Mouse (Mus musculus): Measurements from ENCODE around the gene Olfr52. TPM values are rescaled to one million over a fixed set of nuclear protein-coding genes. Genes with fewer than 3 reads are reported as not detected.

Gene Olfr52
- polyA plus RNA-seq (2017; shearing (Covaris generic)): not detected

DNA sequence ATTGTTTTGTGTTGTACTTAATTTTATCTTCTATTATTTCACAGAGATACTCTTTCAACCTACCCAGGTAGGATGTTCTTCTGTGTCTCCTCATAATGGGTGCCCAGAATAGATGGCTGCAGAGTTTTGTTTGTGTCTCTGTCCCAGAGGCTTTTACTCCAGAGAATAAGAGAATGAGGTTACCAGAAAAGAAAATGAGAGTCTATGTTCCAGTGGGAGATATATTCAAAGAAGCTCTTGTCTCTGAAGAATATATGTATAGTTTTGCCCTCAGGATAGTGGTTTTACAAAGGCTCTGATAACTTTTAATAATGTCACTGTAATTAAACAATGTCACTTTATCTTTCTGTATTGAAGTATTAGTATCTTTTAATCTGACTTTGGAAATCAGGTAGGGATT is at the start of gene Olfr52:
TSS of gene Olfr52 (minus strand) at position 101 of the 400 bp plus-strand sequence.

DNA sequence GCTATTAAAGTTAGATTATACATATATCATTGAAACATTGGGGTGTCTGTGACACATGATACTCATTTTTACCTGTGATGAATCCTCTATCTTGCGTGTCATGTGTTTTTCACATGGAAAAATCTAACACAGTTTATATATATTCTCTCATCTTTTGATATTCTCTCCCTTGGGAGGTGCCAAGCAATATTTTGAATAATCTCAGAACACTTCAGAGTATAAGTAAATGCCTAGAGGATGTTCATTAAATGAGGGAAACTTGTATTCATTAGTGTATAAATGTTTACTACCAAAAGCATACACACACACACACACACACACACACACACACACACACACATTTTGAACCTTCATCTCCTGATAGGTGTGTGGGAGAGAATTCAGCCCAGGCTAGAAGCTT is 45.8 kb upstream of the Olfr52 start, which contains the start of gene Olfr1047:
TSS of gene Olfr1047 (minus strand) at position 101 of the 400 bp plus-strand sequence.

DNA sequence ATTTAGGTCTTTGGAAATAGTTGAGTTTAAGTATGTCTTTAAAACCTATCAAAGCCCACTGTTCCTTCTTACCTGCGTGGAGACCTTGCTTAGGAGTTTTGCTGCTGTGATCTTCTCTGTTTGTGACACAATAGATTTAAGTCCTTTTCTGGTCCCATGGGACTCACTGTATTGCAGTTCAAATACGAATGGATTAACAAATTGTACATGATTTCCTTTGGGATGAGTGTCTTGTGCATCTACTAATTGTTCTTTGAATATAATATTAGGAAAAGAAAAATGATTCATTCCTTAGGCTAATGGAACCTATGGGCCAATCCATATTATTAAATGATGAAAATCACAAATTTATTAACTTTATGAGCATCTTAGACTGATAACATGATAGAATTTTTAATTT is 33.7 kb upstream of the Olfr52 start, which contains the start of gene Olfr1046:
TSS of gene Olfr1046 (minus strand) at position 101 of the 400 bp plus-strand sequence.

DNA sequence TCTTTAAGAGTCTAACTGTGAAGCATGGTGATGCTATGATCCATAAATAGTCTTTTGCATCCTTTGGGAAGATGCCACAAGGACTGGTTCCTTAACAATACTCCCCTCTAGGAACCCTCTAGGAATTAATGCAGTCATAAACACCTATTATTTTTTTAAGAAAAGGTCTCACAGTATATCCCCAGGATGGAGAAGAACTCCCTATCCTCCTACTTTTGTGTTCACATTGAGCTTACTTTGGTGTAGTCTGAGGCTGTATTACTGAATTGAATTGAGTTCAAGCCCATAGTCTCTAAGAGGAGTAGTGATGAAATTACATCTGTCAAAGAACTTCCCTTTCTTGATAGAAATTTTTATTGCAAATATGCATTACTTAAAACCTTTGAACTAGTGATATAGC is 17.4 kb upstream of the Olfr52 start, which contains the start of gene Olfr1045:
TSS of gene Olfr1045 (minus strand) at position 101 of the 400 bp plus-strand sequence.

DNA sequence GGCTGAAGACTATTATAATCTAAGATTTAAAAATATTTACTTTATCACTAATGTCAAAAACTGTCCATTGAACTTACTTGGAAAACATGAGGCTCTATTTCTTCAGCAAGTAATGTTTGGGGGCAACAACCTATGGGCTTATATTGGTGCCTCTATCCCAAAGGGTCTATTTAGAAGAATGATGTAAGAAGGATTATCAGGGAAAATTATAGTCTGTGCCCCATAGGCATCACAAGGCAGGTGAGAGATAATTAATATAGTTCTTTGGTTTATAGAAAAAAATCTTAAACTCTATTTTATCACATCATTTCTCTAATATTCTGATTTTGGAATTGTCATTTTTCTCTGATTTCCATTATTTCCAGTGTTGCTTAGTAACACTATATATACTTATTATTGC is 7.8 kb downstream of the Olfr52 start, which contains the start of gene Olfr1044:
TSS of gene Olfr1044 (minus strand) at position 101 of the 400 bp plus-strand sequence.

DNA sequence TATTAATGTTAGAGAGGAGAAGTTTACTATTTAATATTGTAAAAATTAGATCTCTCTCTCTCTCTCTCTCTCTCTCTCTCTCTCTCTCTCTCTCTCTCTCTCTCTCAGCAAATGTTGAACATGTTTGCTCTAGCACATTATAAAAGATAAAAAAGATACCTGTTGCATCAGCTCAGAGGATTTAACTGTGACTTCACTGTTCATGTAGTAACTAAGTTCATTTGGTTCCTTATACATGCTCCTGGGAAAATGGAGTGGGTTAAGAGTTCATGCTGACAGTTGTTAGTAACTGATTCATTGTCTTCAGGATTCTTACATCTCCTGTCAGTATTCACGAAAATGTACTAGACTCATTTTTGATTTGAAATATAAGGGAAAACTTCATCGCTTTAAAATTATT is 18.1 kb downstream of the Olfr52 start, which contains the start of gene Olfr1043:
TSS of gene Olfr1043 (minus strand) at position 101 of the 400 bp plus-strand sequence.

DNA sequence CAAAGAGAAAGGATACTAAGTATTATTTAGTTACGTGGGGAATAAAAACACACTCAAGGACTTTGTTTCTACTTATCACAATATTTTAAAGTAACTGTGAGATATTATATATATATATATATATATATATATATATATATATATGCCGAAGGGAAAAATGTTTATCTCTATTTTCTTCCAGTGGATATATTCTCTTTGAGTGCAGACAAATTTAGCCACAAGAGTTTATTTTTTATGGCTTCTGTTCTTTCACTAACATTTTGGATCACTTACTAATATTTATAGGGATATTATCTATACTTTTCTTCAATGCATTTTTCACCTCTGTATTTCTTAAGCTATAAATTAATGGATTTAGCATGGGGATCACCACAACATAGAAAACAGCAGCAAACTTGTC is 23.7 kb downstream of the Olfr52 start, which contains the start of gene Olfr1042:
TSS of gene Olfr1042 (minus strand) at position 101 of the 400 bp plus-strand sequence.

DNA sequence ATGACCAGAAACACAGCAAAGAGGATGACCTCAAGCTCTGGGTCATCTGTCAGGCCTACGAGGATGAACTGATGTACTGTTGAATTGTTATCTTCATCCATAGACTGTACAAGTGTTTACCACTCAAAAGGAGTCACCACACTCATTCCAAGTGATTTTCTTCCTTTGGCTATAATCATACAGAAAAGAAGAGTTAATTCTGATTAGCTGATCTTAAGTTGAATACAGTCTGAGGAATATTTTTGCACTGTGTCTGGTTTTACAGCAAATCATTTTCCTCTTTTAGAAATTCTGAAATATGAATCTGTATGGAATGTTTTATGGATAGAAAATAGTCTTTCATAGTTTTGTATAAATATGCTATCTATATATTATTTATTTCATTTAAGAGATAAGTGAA is 38.9 kb downstream of the Olfr52 start, which contains the start of gene Olfr1040:
TSS of gene Olfr1040 (minus strand) at position 101 of the 400 bp plus-strand sequence.

DNA sequence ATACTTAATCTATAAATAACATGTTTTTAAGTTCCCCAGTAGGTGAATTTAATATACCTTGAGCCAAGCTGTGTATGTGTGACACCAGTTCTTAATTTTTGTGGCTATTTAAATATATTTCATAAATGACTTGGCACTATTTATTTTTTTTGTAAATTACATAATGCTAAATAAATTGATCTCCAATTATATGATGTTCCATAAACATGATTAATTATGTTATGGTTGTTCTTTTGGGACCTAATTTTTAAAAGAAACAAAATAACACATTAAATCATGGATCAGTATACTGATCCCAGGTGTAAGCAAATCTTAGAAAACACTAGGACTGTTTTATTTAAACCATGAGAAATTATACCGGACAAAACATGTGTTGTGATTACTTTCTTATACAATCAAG is 49.7 kb downstream of the Olfr52 start, which contains the start of gene Olfr1039:
TSS of gene Olfr1039 (minus strand) at position 101 of the 400 bp plus-strand sequence.

Other genes starting within 250 kb of the Olfr52 start
- gene Olfr1028, start 235.2 kb downstream of the Olfr52 start, polyA plus RNA-seq (2017; shearing (Covaris generic)): not detected
- gene Olfr1029, start 211.8 kb downstream of the Olfr52 start, polyA plus RNA-seq (2017; shearing (Covaris generic)): not detected
- gene Olfr1030, start 206.4 kb downstream of the Olfr52 start, polyA plus RNA-seq (2017; shearing (Covaris generic)): 0.14 TPM
- not detected for gene Olfr1031, start 195.4 kb downstream of the Olfr52 start, polyA plus RNA-seq (2017; shearing (Covaris generic))
- gene Olfr1032, start 180.1 kb downstream of the Olfr52 start, polyA plus RNA-seq (2017; shearing (Covaris generic)): not detected
- gene Olfr1033, start 165.1 kb downstream of the Olfr52 start, polyA plus RNA-seq (2017; shearing (Covaris generic)): 11.3 TPM
- not detected for gene Olfr1034, start 139.8 kb downstream of the Olfr52 start, polyA plus RNA-seq (2017; shearing (Covaris generic))
- not detected for gene Olfr1036, start 111.7 kb downstream of the Olfr52 start, polyA plus RNA-seq (2017; shearing (Covaris generic))
- gene Olfr1037, start 98.3 kb downstream of the Olfr52 start, polyA plus RNA-seq (2017; shearing (Covaris generic)): not detected
- gene Olfr1039, start 49.8 kb downstream of the Olfr52 start, polyA plus RNA-seq (2017; shearing (Covaris generic)): not detected
- not detected for gene Olfr1040, start 39.0 kb downstream of the Olfr52 start, polyA plus RNA-seq (2017; shearing (Covaris generic))
- gene Olfr1042, start 23.8 kb downstream of the Olfr52 start, polyA plus RNA-seq (2017; shearing (Covaris generic)): 0.14 TPM
- not detected for gene Olfr1043, start 18.2 kb downstream of the Olfr52 start, polyA plus RNA-seq (2017; shearing (Covaris generic))
- gene Olfr1044, start 7.9 kb downstream of the Olfr52 start, polyA plus RNA-seq (2017; shearing (Covaris generic)): not detected
- gene Olfr1045, start 17.3 kb upstream of the Olfr52 start, polyA plus RNA-seq (2017; shearing (Covaris generic)): 0.12 TPM
- not detected for gene Olfr1046, start 33.6 kb upstream of the Olfr52 start, polyA plus RNA-seq (2017; shearing (Covaris generic))
- not detected for gene Olfr1047, start 45.7 kb upstream of the Olfr52 start, polyA plus RNA-seq (2017; shearing (Covaris generic))
- gene Olfr1048, start 54.6 kb upstream of the Olfr52 start, polyA plus RNA-seq (2017; shearing (Covaris generic)): 0.20 TPM
- not detected for gene Olfr1049, start 72.6 kb upstream of the Olfr52 start, polyA plus RNA-seq (2017; shearing (Covaris generic))
- not detected for gene Olfr1051, start 93.4 kb upstream of the Olfr52 start, polyA plus RNA-seq (2017; shearing (Covaris generic))
- not detected for gene Olfr1052, start 106.8 kb upstream of the Olfr52 start, polyA plus RNA-seq (2017; shearing (Covaris generic))
- gene Olfr1053, start 129.6 kb upstream of the Olfr52 start, polyA plus RNA-seq (2017; shearing (Covaris generic)): not detected
- not detected for gene Olfr1054, start 149.8 kb upstream of the Olfr52 start, polyA plus RNA-seq (2017; shearing (Covaris generic))
- not detected for gene Olfr1055, start 164.6 kb upstream of the Olfr52 start, polyA plus RNA-seq (2017; shearing (Covaris generic))
- not detected for gene Olfr1056, start 176.8 kb upstream of the Olfr52 start, polyA plus RNA-seq (2017; shearing (Covaris generic))
- gene Olfr1057, start 192.7 kb upstream of the Olfr52 start, polyA plus RNA-seq (2017; shearing (Covaris generic)): not detected
- not detected for gene Olfr1058, start 202.9 kb upstream of the Olfr52 start, polyA plus RNA-seq (2017; shearing (Covaris generic))
- not detected for gene Olfr1061, start 228.4 kb upstream of the Olfr52 start, polyA plus RNA-seq (2017; shearing (Covaris generic))
- not detected for gene Olfr1062, start 241.1 kb upstream of the Olfr52 start, polyA plus RNA-seq (2017; shearing (Covaris generic))

Measured in effector memory CD4-positive, alpha-beta T cell, adult 5 months (primary cell).